Comparison of ENCODE assay signal across 21 mouse cellular contexts in genomic region chr1:51632851-51633250, GRCm38 (mm10).
DNase-seq lines count a peak whose midpoint lies in the region; ATAC-seq and TF ChIP-seq lines count a peak whose summit lies in the region.
"Had no signal": no experiment of that assay in that cellular context is flagged by ENCODE, and none has a peak within 500 bp of the region (broad histone marks: within the 10 kb centered on the region; RNA-seq: fewer than 3 reads in every experiment).

No protein-coding gene starts in this region.

- no peaks in the 10 kb centered on the region; the same call in 1 of the 2 replicates for H3K4me1 ChIP-seq in intestine, embryonic 14.5 days (replicated peaks; ENCODE audit: control insufficient read depth, insufficient read depth, low read length)
- no peaks in the 10 kb centered on the region for H3K4me1 ChIP-seq in intestine, postnatal 0 days (replicated peaks; ENCODE audit: control insufficient read depth, insufficient read depth, low read length)
- peaks cover 3% of the 10 kb centered on the region for H3K4me1 ChIP-seq in brown adipose tissue, adult 24 weeks (ENCODE audit: control insufficient read depth, insufficient read depth, insufficient read length, low read length)
- H3K4me1 ChIP-seq: embryonic facial prominence, embryonic 13.5 days; embryonic facial prominence, embryonic 15.5 days had no signal

- no peak overlapping the region for H3K9ac ChIP-seq in intestine, embryonic 14.5 days (ENCODE audit: low read length)
- no peak overlapping the region for H3K9ac ChIP-seq in intestine, postnatal 0 days (ENCODE audit: low read depth, low read length)
- H3K9ac ChIP-seq: embryonic facial prominence, embryonic 13.5 days; embryonic facial prominence, embryonic 15.5 days; forebrain, embryonic 12.5 days had no signal

- no peak overlapping the region for H3K4me3 ChIP-seq in intestine, embryonic 14.5 days (ENCODE audit: low read depth, low read length)
- no peak overlapping the region for H3K4me3 ChIP-seq in intestine, postnatal 0 days (ENCODE audit: low read depth, low read length)
- H3K4me3 ChIP-seq in brown adipose tissue, adult 24 weeks (ENCODE audit: insufficient read depth, low read depth, low read length), result no peak overlapping the region
- H3K4me3 ChIP-seq: embryonic facial prominence, embryonic 13.5 days; embryonic facial prominence, embryonic 15.5 days; erythroblast, embryonic 14.5 days; forebrain, embryonic 10.5 days; forebrain, embryonic 12.5 days had no signal

- no peak overlapping the region for H3K4me2 ChIP-seq in intestine, embryonic 14.5 days (ENCODE audit: low read length)
- H3K4me2 ChIP-seq in intestine, postnatal 0 days (replicated peaks; ENCODE audit: low read depth), result no peak overlapping the region
- H3K4me2 ChIP-seq: embryonic facial prominence, embryonic 13.5 days; embryonic facial prominence, embryonic 15.5 days; forebrain, embryonic 12.5 days had no signal

- H3K9me3 ChIP-seq in intestine, embryonic 14.5 days (ENCODE audit: control insufficient read depth, low read length), result no peaks in the 10 kb centered on the region
- H3K9me3 ChIP-seq in intestine, postnatal 0 days (ENCODE audit: control insufficient read depth), result no peaks in the 10 kb centered on the region
- H3K9me3 ChIP-seq: embryonic facial prominence, embryonic 13.5 days; embryonic facial prominence, embryonic 15.5 days; forebrain, embryonic 10.5 days; forebrain, embryonic 12.5 days had no signal

- 84% methylated on average over 4 of the region's 4 CpGs for WGBS in intestine, embryonic 14.5 days
- 87% methylated on average over 4 of the region's 4 CpGs for WGBS in intestine, postnatal 0 days

- peak; percentile 35 for DNase-seq in adrenal gland, postnatal 14 days
- DNase-seq in adrenal gland, postnatal 25 days, result no peak
- DNase-seq in intestine, embryonic 14.5 days (ENCODE audit: low spot score), result peak; percentile 21
- no peak for DNase-seq in heart, postnatal 4 days
- DNase-seq: adrenal gland, adult 2 months; cerebellum, adult 11 months; cerebellum, adult 18-20 months; cerebellum, adult 8-10 months; cerebellum, adult 9-11 months; cerebellum, postnatal 14 days; cerebellum, postnatal 36 days; embryo, embryonic 11 days had no signal

- no peaks in the 10 kb centered on the region for H3K27me3 ChIP-seq in intestine, embryonic 14.5 days (replicated peaks; ENCODE audit: control insufficient read depth, insufficient read depth, low read length)
- no peaks in the 10 kb centered on the region for H3K27me3 ChIP-seq in intestine, postnatal 0 days (replicated peaks; ENCODE audit: control insufficient read depth, insufficient read depth, low read length)
- H3K27me3 ChIP-seq: embryonic facial prominence, embryonic 13.5 days; embryonic facial prominence, embryonic 15.5 days; forebrain, embryonic 12.5 days had no signal

- no peak overlapping the region for H3K27ac ChIP-seq in intestine, embryonic 14.5 days (ENCODE audit: low read depth)
- H3K27ac ChIP-seq in intestine, postnatal 0 days (ENCODE audit: low read depth, low read length), result no peak overlapping the region
- 0 out of 2 replicates have a peak overlapping the region, but pooled peaks have one; percentile 13 for H3K27ac ChIP-seq in brown adipose tissue, adult 24 weeks (replicated peaks; ENCODE audit: low read depth, low read length)
- H3K27ac ChIP-seq: embryonic facial prominence, embryonic 13.5 days; embryonic facial prominence, embryonic 15.5 days; forebrain, embryonic 10.5 days; forebrain, embryonic 12.5 days had no signal

- no peak for ATAC-seq in intestine, embryonic 14.5 days (replicated peaks; ENCODE audit: low FRiP score, low TSS enrichment, low read depth)
- ATAC-seq in intestine, postnatal 0 days, result no peak
- ATAC-seq: forebrain, embryonic 14.5 days; forebrain, embryonic 16.5 days had no signal

- no peak for TF ChIP-seq CTCF in intestine, postnatal 0 days (IDR thresholded peaks at IDR 0.05; ENCODE audit: low read depth)

- H3K36me3 ChIP-seq in intestine, embryonic 14.5 days (ENCODE audit: control insufficient read depth, insufficient read depth, low read length), result no peaks in the 10 kb centered on the region
- no peaks in the 10 kb centered on the region for H3K36me3 ChIP-seq in intestine, postnatal 0 days (ENCODE audit: control insufficient read depth, insufficient read depth)
- H3K36me3 ChIP-seq: embryonic facial prominence, embryonic 13.5 days; embryonic facial prominence, embryonic 15.5 days; forebrain, embryonic 10.5 days; forebrain, embryonic 12.5 days had no signal

Comparison
In these comparisons a context has a peak if more than half of its experiments do, and no peak if none do; other contexts are left out.
1. DNase-seq: peak in adrenal gland, postnatal 14 days (single experiment) and intestine, embryonic 14.5 days (single experiment); none in adrenal gland, postnatal 25 days (single experiment) and heart, postnatal 4 days (single experiment).